In genomic region chr1:59663456-59664135, GRCm38 (mm10) we compare ENCODE assay signal across 21 mouse cellular contexts.
"Had no signal": no experiment of that assay in that cellular context is flagged by ENCODE, and none has a peak within 500 bp of the region (broad histone marks: within the 10 kb centered on the region; RNA-seq: fewer than 3 reads in every experiment).

No protein-coding gene starts in this region.

- DNase-seq: liver, postnatal 0 days; lung, adult 2 months; lung, postnatal 10 days; retina, postnatal 1 day; right cerebral cortex, adult 18-20 months; right cerebral cortex, postnatal 25 days; right cerebral cortex, postnatal 4 days; spleen, adult 18-20 months; thymus, adult 18-20 months; thymus, postnatal 14 days; thymus, postnatal 36 days had no signal

- H3K27ac ChIP-seq: liver, embryonic 15.5 days; lung, embryonic 15.5 days; macrophage; midbrain, embryonic 13.5 days; midbrain, embryonic 15.5 days; neural tube, embryonic 13.5 days; neural tube, embryonic 15.5 days had no signal

- ATAC-seq: liver, postnatal 0 days; midbrain, embryonic 13.5 days; midbrain, embryonic 15.5 days had no signal

- H3K36me3 ChIP-seq: midbrain, embryonic 13.5 days; midbrain, embryonic 15.5 days; neural tube, embryonic 15.5 days had no signal

- H3K9me3 ChIP-seq: liver, embryonic 15.5 days; lung, embryonic 15.5 days; megakaryocyte, embryonic 14.5 days; midbrain, embryonic 13.5 days; midbrain, embryonic 15.5 days; neural tube, embryonic 13.5 days; neural tube, embryonic 15.5 days had no signal

- H3K27me3 ChIP-seq: liver, embryonic 15.5 days; lung, embryonic 15.5 days; megakaryocyte, embryonic 14.5 days; midbrain, embryonic 13.5 days; midbrain, embryonic 15.5 days; neural tube, embryonic 13.5 days; neural tube, embryonic 15.5 days had no signal

- H3K9ac ChIP-seq: liver, embryonic 15.5 days; liver, postnatal 0 days; lung, embryonic 15.5 days; midbrain, embryonic 13.5 days; midbrain, embryonic 15.5 days; neural tube, embryonic 13.5 days; neural tube, embryonic 15.5 days had no signal

- H3K4me3 ChIP-seq: liver, embryonic 15.5 days; lung, embryonic 15.5 days; megakaryocyte, embryonic 14.5 days; midbrain, embryonic 13.5 days; midbrain, embryonic 15.5 days; myocyte; neural tube, embryonic 13.5 days; neural tube, embryonic 15.5 days had no signal

- H3K4me2 ChIP-seq: liver, embryonic 15.5 days; lung, embryonic 15.5 days; midbrain, embryonic 11.5 days; midbrain, embryonic 13.5 days; midbrain, embryonic 15.5 days; neural tube, embryonic 13.5 days; neural tube, embryonic 15.5 days had no signal
